Mouse (Mus musculus) embryonic facial prominence, embryonic 10.5 days (tissue): ENCODE data around the gene Mbnl2. TPM values are rescaled to one million over a fixed set of nuclear protein-coding genes. Genes with fewer than 3 reads are reported as not detected.

Experiments
- DNase-seq: peaks from one replicate; pipeline ENCODE4 v3.0.0-alpha.2; 2017; ENCODE audit warnings: low spot score
- H3K27ac ChIP-seq: fragments of 300-500 bp; sonication (generic); replicated peaks from 2 replicates; pipeline ENCODE4 v1.5.1; 2016; ENCODE audit warnings: mild to moderate bottlenecking
- H3K27me3 ChIP-seq: fragments of 300-500 bp; sonication (generic); replicated peaks from 2 replicates; pipeline ENCODE4 v1.6.1; 2016; ENCODE audit warnings: low read depth, mild to moderate bottlenecking; ENCODE audit not compliant: poor library complexity, severe bottlenecking
- H3K36me3 ChIP-seq: fragments of 300-500 bp; sonication (generic); replicated peaks from 2 replicates; pipeline ENCODE4 v1.6.1; 2016; ENCODE audit warnings: mild to moderate bottlenecking, moderate library complexity
- H3K4me1 ChIP-seq: fragments of 300-500 bp; sonication (generic); 2 replicates; pipeline ENCODE4 v1.6.1; 2016
- H3K4me3 ChIP-seq: fragments of 300-500 bp; sonication (generic); 2 replicates; pipeline ENCODE4 v1.5.1; 2016; ENCODE audit warnings: mild to moderate bottlenecking, moderate library complexity
- H3K9me3 ChIP-seq: fragments of 300-500 bp; sonication (generic); 2 replicates; pipeline ENCODE4 v1.6.1; 2016; ENCODE audit warnings: mild to moderate bottlenecking
- WGBS: fragments of 180-500 bp; shearing (Covaris S2); methylation state at CpG from one replicate; pipeline ENCODE4 v1.1.7; 2016; 5-methylcytosine and 5-hydroxymethylcytosine counted together
- polyA plus RNA-seq: library from polyadenylated mRNA; unstranded; fragments of >200 nt; fragmentation: Nextera tagmentation; extraction: Ambion mirVana; gene quantifications from 2 replicates; pipeline ENCODE4 v1.2.1, GENCODE M21; 2016

Mbnl2 gene
- polyA plus RNA-seq, 1 experiment from 2014 or later = 54.1 TPM

DNA sequence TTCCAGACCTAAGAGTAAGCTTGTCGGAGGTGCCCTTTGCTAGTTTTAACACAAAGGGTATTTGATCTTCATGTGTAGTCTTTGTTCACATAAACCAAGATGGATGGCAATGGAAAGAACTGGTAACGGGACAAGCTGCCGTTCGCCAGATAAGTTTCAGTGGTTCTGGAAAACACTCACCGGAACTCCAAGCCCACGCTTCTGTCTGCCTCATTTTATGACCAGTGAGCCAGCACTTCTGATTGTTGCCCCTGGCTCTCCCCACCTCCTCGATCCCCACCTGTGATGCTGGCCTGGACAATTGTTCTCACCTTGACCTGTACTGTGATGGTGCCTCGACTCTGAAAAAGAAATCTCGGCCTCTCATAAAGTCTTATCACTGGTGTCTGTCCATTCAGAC is 117.0 kb downstream of the Mbnl2 start:
- Histone ChIP-seq H3K27ac (no peak overlapping the region), H3K4me1 (peaks cover 10% of the 10 kb centered on the region), H3K4me3 (no peak overlapping the region), H3K9me3 (peaks cover 7% of the 10 kb centered on the region; the same call in 1 of the 2 replicates), H3K36me3 (peaks cover 68% of the 10 kb centered on the region), H3K27me3 (no peaks in the 10 kb centered on the region)
- no peak for DNase-seq
- 93% methylated on average over 9 of the region's 9 CpGs for WGBS

DNA sequence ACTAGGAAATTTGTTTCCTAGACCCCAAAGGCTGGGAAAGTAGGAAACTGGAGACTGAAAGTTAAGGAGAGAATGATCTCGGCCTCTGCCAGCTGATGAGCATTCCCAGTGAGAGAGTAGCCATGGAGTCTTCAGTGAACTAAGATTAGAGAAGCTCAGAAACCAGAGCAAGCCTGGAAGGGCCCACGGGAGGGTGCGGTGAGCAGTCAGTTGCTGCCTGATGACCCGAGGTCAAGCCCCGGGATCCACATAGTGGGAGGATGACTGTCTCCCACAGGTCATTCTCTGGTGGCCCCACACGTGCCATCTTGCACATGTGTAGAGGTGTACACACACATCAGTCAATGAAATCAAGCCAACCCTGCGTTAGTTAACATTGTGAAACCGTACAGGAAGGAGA is 118.0 kb downstream of the Mbnl2 start:
- 86% methylated on average over 8 of the region's 8 CpGs for WGBS
- H3K9me3 ChIP-seq = peaks cover 7% of the 10 kb centered on the region; the same call in 1 of the 2 replicates
- peaks cover 69% of the 10 kb centered on the region for H3K36me3 ChIP-seq
- H3K27ac ChIP-seq = no peak overlapping the region
- no peak overlapping the region for H3K4me3 ChIP-seq
- no peaks in the 10 kb centered on the region for H3K27me3 ChIP-seq
- no peak for DNase-seq
- peaks cover 10% of the 10 kb centered on the region for H3K4me1 ChIP-seq

DNA sequence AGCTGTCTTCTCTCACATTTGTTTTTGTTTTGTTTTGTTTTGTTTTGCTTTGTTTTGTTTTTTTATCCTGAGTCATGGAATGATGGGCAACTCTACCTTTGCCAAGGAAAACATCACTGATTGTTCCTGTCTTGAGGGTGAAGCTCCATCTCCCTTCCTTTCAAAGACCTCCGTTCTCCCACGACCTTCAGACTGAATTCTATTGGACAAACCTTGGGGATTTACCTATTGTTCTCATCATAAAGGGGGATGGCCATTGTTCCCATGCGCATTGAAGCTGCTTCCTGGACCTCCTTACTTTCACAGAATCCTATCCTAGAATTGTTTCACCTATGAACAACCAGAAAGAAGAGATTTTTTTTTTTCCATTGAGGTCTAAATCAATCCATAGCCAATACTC is 118.7 kb downstream of the Mbnl2 start:
- 75% methylated on average over 3 of the region's 3 CpGs for WGBS
- H3K4me3 ChIP-seq = no peak overlapping the region
- H3K9me3 ChIP-seq = peaks cover 7% of the 10 kb centered on the region; the same call in 1 of the 2 replicates
- peaks cover 2% of the 10 kb centered on the region for H3K4me1 ChIP-seq
- no peak for DNase-seq
- H3K27ac ChIP-seq = no peak overlapping the region
- peaks cover 64% of the 10 kb centered on the region for H3K36me3 ChIP-seq
- no peaks in the 10 kb centered on the region for H3K27me3 ChIP-seq

DNA sequence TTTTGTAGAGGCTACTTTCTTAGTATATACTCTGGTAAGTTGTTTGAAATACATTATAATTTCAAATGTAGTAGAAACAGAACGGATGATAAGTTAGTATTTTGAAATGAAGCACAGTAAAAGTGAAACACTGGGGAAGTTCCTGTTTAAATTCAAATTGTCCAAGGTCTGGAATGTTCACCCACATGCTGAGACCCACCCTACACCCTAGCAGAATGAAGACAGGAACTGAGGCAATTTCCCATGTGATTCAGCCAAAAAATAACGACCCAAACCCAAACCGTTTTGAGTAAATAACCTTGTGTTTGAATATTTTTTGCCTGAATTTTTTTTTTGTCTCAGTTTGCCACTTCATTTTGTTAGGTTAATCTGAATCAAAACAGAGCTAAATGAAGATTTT is 119.4 kb downstream of the Mbnl2 start:
- 87% methylated on average over 3 of the region's 3 CpGs for WGBS
- Histone ChIP-seq H3K36me3 (peaks cover 64% of the 10 kb centered on the region), H3K9me3 (peaks cover 7% of the 10 kb centered on the region; the same call in 1 of the 2 replicates), H3K4me1 (no peaks in the 10 kb centered on the region), H3K27me3 (no peaks in the 10 kb centered on the region), H3K27ac (no peak overlapping the region), H3K4me3 (no peak overlapping the region)
- DNase-seq = no peak

DNA sequence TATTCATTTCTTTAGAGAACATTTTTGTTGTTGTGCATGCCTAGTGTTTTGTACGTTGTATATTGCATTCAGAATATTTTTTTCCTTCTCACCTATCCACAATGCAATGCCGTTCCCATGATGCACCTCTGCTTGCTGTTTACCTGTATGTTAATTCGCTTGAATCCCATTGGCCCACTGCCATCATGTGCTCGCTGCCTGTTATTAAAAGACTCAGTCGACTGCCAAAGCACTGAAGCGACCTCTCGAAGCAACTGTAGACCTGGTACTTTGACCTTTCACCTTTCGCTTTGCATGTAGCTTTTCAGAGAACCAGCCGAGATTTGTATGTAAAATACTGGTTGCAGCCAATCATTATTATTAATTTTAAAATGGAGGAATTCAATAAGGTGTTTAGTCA is 120.0 kb downstream of the Mbnl2 start:
- no peak overlapping the region for H3K4me3 ChIP-seq
- WGBS = 84% methylated on average over 9 of the region's 9 CpGs
- no peaks in the 10 kb centered on the region for H3K4me1 ChIP-seq
- H3K36me3 ChIP-seq = peaks cover 64% of the 10 kb centered on the region
- no peak for DNase-seq
- H3K9me3 ChIP-seq = peaks cover under 1% of the 10 kb centered on the region; the same call in 1 of the 2 replicates
- no peak overlapping the region for H3K27ac ChIP-seq
- H3K27me3 ChIP-seq = no peaks in the 10 kb centered on the region

DNA sequence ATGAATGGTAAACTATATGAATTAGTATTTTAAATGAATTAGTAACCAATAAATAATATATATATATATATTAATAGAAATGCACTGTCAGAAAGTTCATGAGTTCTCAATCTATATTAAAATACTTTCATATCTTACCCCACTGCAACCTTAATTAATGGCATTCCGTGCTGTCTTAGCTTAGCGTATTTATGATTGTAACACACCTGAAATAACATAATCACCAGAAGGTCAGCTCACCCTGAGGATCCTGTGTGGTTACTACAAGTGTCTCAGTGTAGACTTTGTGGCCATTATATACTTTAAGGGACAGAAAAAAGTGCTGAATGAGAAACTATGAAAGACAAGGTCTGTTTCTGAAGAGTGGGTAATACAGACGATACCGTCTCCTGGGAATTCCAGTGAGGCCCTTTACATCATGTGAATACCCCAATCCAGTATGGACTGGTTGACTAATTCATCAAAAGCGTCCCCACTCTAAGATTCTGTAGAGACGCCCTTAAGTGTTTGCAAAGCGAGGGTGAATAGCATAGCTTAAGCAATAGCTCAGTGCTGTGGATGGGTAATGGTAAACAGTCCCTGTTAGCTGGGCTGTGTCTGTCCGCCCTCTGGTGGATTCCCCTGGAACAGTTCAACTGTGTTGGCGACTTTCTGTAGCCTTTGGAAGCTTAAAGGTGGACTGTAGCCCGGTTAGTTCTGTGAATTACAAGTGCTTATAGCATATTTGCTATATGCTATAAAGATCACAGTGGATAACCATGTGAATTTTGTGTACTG is 122.6 kb downstream of the Mbnl2 start:
- no peaks in the 10 kb centered on the region for H3K27me3 ChIP-seq
- DNase-seq = peak; percentile 75
- no peaks in the 10 kb centered on the region for H3K4me1 ChIP-seq
- no peak overlapping the region for H3K27ac ChIP-seq
- no peak overlapping the region for H3K4me3 ChIP-seq
- H3K36me3 ChIP-seq = peaks cover 66% of the 10 kb centered on the region
- no peaks in the 10 kb centered on the region for H3K9me3 ChIP-seq
- WGBS = 51% methylated on average over 10 of the region's 10 CpGs

DNA sequence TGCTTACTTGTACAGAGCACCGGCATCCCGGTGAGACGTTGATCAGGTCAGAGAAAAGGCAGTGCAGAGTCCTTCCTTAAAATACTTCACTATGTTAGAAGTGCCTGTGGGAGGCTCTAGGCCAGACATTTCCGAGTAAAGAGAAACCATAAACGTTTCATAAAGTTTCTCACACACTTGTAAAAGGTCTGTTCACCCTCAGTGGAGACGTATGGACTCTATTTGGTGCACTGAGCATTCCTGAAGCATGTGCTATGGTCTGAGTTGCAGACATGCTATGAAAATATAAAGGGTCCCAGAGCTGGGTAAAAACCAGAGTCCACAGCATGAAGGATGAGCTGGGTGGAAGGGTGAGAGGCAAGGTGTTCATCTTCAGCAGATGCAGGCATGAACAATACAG is 124.1 kb downstream of the Mbnl2 start:
- no peaks in the 10 kb centered on the region for H3K27me3 ChIP-seq
- 90% methylated on average over 6 of the region's 6 CpGs for WGBS
- H3K27ac ChIP-seq = no peak overlapping the region
- no peak for DNase-seq
- H3K4me3 ChIP-seq = no peak overlapping the region
- H3K4me1 ChIP-seq = no peaks in the 10 kb centered on the region
- no peaks in the 10 kb centered on the region for H3K9me3 ChIP-seq
- H3K36me3 ChIP-seq = peaks cover 66% of the 10 kb centered on the region

DNA sequence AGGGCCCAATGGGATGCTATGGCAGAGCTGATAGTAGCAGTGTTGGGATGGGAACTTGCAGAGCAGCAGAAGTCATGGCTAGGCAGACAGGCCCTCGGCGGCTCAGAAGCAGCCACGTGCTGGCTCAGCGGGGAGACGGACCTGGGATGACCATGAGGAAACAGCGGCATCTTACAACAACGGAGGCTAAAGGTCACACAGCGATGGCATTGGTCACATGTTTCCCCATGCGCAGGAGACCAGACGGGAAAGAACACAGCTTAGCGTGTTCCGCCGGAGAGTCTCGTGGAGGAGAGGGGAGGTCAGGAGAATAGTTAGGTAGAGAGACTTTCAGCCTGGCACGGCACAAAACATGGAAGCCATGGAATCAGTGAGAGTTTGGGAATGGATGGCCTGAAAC is 125.7 kb downstream of the Mbnl2 start:
- Histone ChIP-seq H3K36me3 (peaks cover 79% of the 10 kb centered on the region), H3K27me3 (no peaks in the 10 kb centered on the region), H3K4me3 (no peak overlapping the region), H3K9me3 (no peaks in the 10 kb centered on the region), H3K27ac (no peak overlapping the region), H3K4me1 (no peaks in the 10 kb centered on the region)
- 90% methylated on average over 15 of the region's 15 CpGs for WGBS
- DNase-seq = no peak

DNA sequence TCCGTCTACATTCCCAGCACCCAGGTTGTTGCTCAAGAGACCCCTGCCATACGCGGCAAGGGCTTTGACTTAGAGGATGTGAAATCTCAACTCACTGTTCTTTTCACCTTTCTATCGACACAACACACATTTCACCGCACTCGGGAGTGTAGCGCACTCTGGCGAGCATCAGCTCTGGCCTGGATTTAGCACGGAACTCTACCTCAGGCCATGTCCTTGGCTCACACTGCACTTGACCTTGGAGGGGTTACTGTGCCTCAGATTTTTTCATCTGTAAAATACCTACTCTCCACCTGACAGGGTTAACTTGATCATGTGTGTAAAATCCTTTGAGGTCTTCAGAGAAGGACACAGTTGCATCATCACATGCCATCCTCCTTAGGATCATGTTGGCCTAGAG is 127.2 kb downstream of the Mbnl2 start:
- Histone ChIP-seq H3K4me1 (no peaks in the 10 kb centered on the region), H3K4me3 (no peak overlapping the region), H3K36me3 (peaks cover 73% of the 10 kb centered on the region), H3K27ac (no peak overlapping the region), H3K9me3 (no peaks in the 10 kb centered on the region), H3K27me3 (no peaks in the 10 kb centered on the region)
- DNase-seq = no peak
- 94% methylated on average over 9 of the region's 9 CpGs for WGBS

DNA sequence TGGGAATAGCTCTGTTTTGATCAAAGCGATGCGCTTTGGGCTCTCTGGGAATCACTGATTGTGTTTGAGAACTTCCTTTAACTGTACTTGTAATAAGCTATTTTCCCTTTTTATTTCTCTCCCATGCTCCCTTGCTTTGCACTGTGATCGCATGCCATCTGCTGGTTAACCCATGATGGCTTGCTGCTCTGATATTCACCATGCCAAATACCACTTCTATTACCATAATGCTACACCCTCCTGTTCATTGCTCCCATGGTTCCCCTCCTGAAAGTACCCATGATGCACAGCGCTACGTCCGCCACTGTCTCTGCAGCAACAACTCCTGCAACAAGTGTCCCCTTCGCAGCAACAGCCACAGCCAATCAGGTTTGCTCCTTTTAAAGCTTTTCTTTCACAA is 128.9 kb downstream of the Mbnl2 start:
- WGBS = 97% methylated on average over 7 of the region's 7 CpGs
- H3K36me3 ChIP-seq = peaks cover 81% of the 10 kb centered on the region

DNA sequence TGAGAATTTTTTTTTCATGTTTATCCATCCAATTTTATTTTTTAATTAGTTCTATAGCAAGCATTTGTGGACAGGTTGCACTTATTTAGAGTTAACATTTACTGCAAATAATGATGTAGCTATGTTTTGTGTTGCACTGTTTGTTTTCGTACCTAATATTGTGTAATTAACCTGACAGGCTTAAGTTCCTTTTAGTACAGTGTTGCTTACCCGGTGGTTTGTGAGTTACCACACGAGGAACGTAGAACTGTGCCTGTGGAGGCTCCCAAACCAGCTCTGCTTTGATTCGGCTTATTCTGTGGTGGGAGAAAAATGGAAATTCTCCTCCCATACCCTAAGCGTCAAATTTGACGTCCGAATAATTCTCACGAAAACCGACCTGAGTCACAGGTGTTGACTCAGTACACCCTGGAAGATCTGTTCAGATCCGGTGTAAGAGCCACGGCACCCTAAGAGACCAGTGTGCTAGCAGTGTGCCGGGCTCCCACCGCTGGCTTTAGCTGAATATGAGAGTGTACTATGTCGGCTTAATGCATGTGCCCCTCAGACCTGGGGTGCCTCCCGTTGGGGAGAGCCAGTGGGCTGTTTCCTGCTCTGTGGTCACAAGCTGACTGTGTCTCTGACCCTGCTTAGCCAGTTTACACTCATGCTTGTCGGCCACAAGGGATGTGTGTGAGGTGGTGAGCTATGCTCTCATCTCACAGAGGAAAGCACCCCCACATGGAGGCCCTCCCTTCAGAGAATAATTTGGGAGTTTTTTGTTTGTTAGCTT is 129.5 kb downstream of the Mbnl2 start:
- Histone ChIP-seq H3K4me3 (no peak overlapping the region), H3K9me3 (no peaks in the 10 kb centered on the region), H3K27ac (no peak overlapping the region), H3K36me3 (peaks cover 81% of the 10 kb centered on the region), H3K4me1 (no peaks in the 10 kb centered on the region), H3K27me3 (no peaks in the 10 kb centered on the region)
- no peak for DNase-seq
- WGBS = 89% methylated on average over 17 of the region's 17 CpGs

More for the DNA sequence above, 128.9 kb downstream of the Mbnl2 start:
- Histone ChIP-seq H3K27me3 (no peaks in the 10 kb centered on the region), H3K27ac (no peak overlapping the region), H3K4me3 (no peak overlapping the region), H3K9me3 (no peaks in the 10 kb centered on the region), H3K4me1 (no peaks in the 10 kb centered on the region)
- DNase-seq = no peak

DNA sequence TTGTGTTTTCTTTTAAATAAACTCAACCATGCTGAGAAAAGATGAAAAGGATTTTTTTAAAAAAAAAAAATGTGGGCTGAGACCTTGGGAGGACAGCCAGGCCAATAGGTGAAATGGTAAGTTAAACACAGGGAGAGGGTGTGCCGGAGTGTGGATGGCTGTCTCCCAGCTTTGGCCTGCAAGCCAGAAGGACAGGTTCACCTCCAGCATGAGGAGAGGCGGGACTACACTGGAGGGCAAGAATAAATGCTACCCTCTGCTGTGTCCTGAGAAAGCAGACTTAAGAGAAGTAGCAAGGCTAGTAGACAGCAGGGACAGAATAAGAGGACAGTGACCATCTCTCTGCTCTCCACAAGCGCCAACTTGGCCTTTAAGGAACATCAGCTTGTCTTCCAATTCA is 130.1 kb downstream of the Mbnl2 start:
- no peak overlapping the region for H3K27ac ChIP-seq
- H3K4me1 ChIP-seq = no peaks in the 10 kb centered on the region
- no peaks in the 10 kb centered on the region for H3K27me3 ChIP-seq
- no peak for DNase-seq
- WGBS = 87% methylated on average over 3 of the region's 3 CpGs
- H3K9me3 ChIP-seq = no peaks in the 10 kb centered on the region
- no peak overlapping the region for H3K4me3 ChIP-seq
- peaks cover 81% of the 10 kb centered on the region for H3K36me3 ChIP-seq

DNA sequence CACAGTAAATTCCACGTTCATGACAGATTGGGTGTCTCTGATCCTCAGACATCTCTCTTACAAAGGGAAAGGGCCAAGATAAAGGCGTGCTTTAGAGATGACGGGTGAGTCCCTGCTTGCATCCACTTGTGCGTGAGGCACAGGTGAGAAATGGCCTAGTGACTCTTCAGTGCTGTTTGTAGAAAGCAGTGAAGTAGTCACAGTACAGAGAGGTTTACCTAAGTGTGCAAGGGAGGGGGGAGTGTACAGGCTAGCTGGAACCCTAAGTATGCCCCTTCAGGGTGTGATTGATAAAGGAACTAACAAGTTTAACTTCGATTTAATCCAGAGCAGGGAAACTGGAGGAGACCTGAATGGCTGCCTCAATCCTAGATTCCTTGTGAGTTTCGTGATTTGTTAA is 130.8 kb downstream of the Mbnl2 start:
- Histone ChIP-seq H3K4me3 (no peak overlapping the region), H3K36me3 (peaks cover 77% of the 10 kb centered on the region), H3K4me1 (no peaks in the 10 kb centered on the region), H3K27ac (no peak overlapping the region), H3K9me3 (no peaks in the 10 kb centered on the region), H3K27me3 (no peaks in the 10 kb centered on the region)
- DNase-seq = no peak
- 92% methylated on average over 6 of the region's 6 CpGs for WGBS
